Mouse (Mus musculus): Measurements from ENCODE around the gene Olfr1115.
"Not testable (repeated sequence)": the region's sequence is repeated elsewhere in the genome, so short reads cannot be mapped to it uniquely, and the experiment has no call there.

Olfr1115 gene

GRCm38 (mm10) chr2:87247713-87248112 is at the start of gene Olfr1115:
Gene Olfr1115 (plus strand): TSS chr2:87248013.
- DNase-seq (ENCODE audit: low read depth), result no peak

GRCm38 (mm10) chr2:87208670-87209069 is 39.1 kb upstream of the Olfr1115 start, which contains the start of gene Olfr1113:
Gene Olfr1113 (plus strand): TSS chr2:87208970.
- no peak for DNase-seq (ENCODE audit: low read depth)

DNA sequence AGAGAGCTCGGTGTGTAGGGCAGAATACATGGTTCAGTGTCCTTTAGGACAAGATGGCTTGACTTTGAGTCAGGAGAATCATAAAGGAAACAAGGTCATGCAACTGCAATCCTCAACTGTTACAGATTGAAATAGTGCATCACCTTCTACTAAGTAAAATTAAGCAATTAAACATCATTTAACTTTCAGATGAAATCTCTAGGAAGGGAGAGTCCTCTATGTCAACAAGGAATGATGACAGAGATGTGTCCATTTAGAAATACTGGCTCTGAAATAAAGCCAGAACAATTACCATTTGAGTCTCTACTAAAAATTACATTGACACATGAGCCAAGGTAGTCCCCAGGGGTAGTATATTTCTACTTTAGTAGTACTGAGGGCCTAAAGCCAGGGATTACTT is 19.4 kb downstream of the Olfr1115 start, which contains the start of gene Olfr1116:
TSS of gene Olfr1116 (plus strand) at position 301 of the 400 bp plus-strand sequence.
- no peak for DNase-seq (ENCODE audit: low read depth)

DNA sequence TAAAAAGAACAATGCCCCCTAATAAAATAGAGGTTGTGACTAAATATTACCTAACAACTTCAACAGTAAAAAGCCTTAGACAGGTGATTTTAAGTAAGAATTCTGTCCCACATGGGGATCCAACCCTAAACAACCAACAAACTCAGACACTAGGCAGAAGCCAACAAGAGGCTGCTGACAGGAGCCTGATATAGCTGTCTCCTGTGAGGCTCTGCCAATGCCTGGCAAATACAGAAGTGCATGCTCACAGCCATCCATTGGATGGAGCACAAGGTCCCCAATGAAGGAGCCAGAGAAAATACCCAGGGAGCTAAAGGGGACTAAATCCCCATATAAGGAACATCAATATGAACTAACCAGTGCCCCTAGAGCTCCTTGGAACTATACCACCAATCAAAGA is 46.2 kb downstream of the Olfr1115 start:
- not testable (repeated sequence) for DNase-seq (ENCODE audit: low read depth)

Data from c-Kit-positive CD71-positive TER-119-negative erythroid progenitor cells, embryonic 14.5 days (primary cell).